Mouse (Mus musculus) cerebellum, adult 2 months (tissue): Measurements from ENCODE around the gene Bcr.

ENCODE experiments used
- CTCF ChIP-seq: fragments of 200-500 bp; IDR thresholded peaks from 2 replicates; pipeline ENCODE4 v1.5.1; 2011; ENCODE audit warnings: low read depth, mild to moderate bottlenecking, control low read depth, low read length, moderate library complexity, borderline replicate concordance; ENCODE audit not compliant: insufficient read depth
- POLR2A ChIP-seq: fragments of 200-500 bp; IDR thresholded peaks from 2 replicates; pipeline ENCODE4 v1.6.1; 2011; ENCODE audit warnings: low read length, control low read depth, borderline replicate concordance; ENCODE audit not compliant: insufficient read depth

DNA sequence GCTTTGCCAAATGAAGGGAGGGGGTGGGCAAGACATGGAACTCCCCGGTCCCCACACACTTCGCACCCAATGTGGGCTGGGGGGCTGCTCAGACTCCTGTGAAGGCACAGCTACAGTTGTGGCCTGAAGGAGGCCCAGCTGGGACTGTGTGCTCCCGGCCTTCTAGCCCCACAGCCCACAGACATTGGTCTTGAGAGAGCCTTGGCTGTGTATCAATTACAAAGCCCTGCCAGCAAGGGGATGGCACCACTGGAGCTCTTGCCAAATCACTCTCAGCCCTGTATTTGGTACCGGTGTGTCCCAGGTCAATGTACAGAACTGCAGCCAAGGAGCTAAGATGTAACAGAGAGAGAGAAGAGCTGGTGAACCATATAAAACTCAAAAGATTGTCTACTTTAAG is 43.9 kb upstream of the Bcr start:
- no peak for TF ChIP-seq POLR2A
- no peak for TF ChIP-seq CTCF
